Mouse (Mus musculus): ENCODE data around the gene Ntf5.
"Not testable (repeated sequence)": the region's sequence is repeated elsewhere in the genome, so short reads cannot be mapped to it uniquely, and the experiment has no call there.

Ntf5 gene

DNA sequence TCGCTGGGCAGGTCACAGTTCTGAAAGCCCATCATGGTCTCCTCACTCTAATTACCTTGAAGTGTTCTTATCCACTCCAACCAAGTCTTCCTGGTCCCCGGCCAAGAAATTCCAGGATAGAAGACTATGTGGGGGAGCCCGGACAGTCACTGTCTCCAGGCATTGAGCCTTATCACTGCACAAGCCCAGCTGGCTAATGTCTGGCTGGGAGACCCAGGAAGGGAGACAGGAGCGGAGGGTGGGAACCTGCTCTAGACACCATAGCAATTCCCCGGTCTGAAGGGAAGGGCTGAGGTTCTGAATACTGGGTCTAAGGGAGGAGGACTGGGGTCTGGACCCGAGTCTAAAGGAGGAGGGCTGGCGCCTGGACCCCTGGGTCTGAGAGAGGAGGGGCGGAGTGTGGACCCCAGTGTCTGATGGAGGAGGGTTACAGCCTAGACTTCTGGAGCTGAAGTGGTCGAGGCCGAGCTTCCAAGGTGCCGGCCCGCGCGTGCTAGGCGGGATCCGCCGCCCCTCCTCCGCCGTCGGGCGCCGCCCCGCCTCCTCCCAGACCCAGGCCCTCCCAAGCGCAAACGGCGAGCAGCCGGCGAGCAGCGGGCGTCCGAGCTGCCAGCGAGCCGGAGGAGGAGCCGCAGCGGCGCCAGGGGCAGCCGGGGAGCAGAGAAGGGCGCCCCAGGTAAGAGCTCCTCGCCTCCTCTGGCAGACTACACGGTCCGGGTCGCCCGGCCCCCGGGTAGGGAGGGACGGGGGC, at the start of gene Ntf5:
TSS of gene Ntf5 (plus strand) at position 583 of the 751 bp plus-strand sequence.
- DNase-seq: peak; percentile 41

DNA sequence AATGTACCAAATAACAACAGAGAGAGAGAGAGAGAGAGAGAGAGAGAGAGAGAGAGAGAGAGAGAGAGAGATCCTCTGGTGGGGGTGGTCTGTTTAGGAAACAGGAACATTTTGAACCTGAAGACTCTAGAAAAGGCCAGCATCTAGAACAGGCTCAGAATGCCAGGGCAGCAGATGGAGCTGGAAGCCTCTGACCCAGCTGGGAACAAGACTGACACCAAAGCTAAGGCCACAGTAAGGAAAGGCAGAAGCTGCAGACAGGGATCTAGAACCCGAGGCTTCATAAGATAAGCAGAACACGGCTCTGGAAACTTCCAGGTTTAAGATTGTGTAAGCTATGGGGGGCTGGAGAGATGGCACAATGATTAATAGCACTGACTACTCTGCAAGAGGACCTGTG, 49.5 kb upstream of the Ntf5 start:
- DNase-seq: no peak

DNA sequence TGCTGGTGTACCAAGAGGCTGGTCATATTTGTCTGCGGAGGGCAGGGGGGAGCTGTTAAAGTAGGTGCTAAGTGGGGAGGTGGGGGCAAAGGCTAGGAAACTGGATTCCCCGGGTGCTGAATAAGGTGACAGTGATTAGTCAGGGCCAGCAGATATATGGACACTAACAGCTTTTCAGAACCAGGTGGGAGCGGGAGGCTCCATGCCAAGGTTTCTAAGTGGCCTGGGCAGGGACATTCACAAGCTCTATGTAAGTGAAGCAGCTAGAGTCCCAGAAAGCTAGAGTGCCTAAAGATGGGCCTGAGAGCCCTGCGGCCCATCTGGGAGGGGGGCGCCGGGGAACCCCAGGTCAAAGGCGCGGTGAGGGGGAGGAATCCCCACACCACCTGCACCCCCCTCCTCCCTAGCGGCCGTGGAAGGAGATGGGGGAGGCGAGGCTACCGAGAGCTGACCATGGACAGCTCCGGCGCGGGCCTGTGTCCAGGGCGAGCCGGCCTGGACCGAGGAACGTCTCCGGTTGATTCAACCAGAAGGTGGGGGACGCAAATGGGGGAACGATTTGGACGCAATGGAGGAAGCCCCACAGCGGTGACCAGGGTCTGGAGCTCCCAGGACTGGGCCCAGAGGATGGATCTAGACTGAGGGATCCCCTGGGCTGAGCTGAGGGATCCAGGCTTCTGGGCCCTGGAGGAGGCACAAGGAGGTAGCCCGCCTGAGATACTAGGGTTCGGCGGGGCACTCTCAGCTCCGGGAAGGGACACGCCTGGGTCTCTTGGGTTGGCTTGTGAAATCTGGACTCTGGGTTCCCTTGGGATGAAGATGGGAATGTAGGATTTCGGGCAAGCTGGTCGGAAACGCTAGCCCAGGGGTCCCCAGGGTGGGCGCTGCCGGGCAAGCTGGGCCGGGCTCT, 47.5 kb upstream of the Ntf5 start:
- DNase-seq: no peak

DNA sequence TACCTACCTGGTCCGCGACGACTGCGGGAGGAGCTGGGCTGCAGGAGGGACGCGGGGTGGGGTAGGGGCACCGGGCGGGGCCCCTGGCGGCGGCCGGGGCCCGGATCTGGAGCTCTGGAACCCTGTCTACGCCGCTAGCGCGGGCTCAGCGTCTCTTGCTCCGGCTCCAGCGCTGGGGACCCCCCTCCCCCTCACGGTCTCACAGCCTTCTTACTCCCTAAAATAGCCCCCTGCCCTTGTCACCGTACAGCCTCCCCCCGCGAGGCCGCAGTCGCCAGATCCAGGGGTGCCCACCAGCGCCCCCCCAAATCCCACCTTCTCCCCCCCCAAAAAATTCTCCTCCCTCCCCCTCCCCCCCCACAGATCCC, 46.9 kb upstream of the Ntf5 start, which contains the start of gene Ppfia3:
TSS of gene Ppfia3 (minus strand) at position 368 of the 368 bp plus-strand sequence.
- DNase-seq: no peak

DNA sequence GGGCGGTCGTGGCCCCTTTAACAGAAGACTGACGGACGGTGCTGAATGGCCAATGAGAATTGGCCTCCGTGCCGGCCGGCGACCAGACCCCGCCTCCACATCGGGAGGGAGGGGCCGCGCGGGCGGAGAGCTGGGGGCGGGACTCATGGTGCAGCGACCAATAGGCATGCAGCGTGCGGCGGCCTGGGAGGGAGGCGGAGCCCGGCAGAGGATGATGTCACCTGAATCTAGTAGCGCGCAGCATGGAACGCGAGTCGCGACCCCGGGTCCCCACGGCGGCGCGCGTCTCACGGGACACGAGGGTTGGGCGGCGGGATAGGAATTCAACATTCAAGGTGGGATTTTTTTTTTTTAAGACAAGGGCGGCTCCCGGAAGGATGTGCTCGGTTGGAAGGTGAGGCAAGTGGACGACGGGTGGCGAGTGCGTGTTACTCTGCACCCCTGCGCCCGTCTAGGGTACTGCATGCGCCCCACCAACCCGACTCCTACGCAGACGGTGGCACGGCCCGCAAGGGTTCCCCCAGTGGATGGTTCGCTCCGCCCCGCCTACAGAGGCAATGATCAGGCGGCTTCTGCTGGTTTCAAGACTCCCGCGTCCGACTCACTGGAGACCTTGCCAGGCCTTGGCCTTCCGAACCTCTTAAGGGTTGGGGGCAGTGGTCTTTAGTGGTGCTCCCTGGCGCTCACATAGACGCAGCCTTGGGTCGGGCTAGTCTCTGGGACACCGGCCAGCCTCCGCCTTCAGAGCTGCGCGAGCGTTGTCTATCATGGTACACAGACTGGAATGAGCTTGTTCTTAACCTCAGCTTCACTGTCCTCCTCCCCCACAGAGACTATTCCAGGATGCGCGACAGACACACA, 46.2 kb upstream of the Ntf5 start:
- DNase-seq: peak; percentile 99

DNA sequence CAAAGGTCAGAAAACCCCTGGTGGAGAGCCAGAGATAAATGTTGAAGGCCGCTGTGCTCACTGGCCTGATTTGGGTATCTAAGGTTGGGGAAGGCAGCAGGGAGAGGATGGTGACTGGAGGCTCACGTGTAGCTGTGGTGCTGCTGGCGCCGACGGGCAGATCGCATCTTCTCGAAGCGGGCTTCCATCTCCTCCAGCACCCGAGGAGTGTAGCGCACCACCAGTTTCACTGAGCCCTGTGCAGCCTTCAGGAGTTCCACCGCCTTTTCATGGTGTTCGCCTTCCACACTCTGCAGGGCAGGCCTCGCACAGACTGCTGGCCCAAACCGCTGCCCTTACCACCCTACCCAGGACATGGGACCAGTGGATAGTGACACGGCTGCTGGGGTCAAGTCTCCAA, 45.3 kb upstream of the Ntf5 start:
- DNase-seq: no peak

DNA sequence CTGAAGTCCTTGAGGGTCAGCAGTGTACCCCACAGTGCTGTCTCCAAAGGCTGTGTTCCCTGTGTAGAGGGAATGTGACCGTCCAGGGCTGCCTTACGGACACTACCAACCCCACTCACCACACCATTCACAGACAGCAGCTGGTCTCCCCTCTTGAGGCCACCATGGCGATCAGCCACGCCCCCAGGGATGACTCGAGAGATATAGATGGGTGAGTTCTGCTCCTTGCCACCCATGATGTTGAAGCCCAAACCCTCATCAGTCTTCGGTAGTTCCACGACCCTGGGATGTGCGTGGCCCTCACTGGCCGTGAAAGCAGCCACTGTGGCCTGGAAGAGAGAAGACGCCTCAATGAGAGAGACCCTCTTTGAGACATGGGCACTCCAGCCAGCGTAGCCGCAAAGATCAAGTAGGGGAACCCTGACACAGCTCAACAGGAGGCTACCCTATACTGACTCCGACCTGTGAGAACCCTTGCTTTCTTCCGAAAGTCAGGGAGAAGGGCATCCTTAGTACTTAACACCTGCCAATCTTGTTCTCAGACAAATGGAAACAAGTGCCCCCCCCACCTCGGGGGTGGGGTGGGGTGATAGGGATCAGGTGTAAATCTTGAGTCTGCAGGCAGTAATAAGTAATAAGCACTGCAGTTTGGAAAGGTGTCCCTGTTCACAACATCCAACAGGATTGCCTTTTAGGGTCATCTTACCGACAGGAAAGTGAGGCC, 44.3 kb upstream of the Ntf5 start:
- DNase-seq: no peak

DNA sequence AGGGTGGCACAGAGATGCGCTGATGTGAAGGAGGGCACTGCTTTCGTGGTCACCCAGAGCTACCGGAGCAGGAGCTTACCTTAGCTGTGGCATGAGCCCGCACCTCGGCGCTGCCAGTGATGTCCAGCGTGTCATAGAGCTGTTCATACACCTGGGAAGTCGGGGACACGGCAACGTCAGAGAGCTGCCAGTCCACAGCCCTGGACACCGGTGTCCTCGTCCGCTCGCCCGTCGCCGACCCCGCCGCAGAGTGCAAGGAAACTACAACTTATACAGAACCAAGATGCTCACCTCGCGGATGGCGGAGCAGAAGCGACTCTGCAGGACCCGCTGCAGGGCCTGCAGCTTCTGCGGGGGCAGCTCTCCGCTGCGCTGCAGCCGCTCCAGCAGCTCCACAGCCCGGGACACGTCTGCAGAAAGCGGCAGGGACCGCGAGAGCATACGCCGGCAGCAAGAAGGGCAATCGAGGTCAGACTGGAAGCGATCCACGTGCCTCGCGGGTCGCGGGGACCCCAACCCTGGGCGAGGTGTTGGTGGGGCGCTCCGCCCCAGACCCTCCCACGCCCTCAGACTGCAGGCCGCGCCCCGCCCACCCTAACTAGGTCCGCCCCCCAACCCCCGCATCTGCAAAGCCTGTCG, 43.5 kb upstream of the Ntf5 start:
- DNase-seq: no peak

DNA sequence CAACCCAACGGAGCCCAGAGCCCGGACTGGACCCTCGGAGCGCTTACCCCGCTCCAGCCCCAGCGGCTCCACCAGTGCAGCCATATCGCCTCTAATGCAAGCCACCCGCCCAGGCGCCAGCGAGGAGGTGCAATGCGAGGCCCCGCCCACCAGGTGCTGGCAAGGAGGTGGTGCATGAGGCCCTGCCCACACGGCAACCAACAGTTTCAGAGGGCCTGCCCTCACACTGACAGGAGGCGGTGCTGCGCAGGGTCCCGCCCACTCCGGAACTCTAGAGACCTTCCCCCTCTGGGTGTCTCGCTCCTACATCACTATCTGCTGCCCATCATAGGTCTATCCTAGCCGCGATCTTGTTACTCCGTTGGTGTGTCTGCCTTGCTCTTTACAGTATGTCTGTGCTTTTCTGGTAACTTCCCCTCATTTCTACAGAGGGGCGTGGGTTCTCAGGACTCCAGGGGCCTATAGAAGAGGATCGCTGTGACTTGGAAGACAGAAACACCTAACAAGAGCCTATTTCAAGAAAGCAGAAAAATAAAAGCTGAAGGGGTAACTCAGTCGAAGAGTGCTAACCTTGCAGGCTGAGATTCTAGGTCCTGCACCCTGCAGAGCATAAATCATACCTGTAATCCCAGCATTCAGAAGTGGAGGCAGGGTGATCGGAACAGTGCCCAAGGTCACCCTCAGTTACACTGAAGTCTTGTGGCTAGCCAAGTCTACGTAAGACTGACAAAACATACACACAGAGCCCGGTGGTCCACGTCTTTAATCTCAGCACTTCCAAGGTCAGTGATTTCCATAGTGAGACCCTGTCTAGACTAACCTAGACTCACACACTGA, 42.8 kb upstream of the Ntf5 start, which contains the start of gene Lin7b:
TSS of gene Lin7b (minus strand) at position 109 of the 837 bp plus-strand sequence.
- DNase-seq: peak; percentile 97

DNA sequence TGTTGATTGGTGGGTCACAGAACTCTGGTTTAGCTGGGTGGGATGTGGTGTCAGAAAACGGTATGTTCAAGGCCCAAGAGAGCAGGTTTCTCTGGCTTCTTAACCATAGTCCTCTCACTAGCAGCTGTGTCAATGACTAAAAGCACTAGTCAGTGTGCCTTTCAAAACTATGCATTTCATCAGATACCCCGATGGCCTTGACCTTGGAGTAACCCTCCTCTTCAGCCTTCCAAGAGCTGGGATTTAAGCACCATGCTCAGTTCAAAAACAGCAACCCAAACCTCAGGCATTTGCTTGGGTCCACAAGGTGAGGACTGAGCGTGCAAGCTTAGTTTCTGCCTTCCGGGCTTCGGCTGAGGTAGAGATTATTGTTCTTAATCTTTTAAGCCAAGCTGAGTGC, 41.1 kb upstream of the Ntf5 start:
- DNase-seq: no peak

DNA sequence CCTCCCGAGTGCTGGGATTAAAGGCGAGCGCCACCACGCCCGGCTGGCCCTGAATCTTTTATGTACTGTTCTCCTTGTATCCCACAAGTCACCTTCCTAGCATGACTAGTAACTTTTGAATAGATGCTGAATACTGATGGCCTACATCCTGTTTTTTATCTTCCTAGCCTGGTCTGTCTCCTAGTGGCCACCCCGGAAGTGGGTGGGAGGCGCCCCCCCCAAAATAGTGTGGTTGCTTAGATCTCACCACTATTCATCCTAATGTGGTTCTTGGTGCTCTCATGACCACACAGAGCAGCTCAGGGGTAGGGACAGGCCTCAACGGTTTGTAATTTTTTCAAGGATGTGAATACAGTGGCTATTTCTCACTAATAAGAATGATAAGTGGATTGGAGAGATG, 38.9 kb upstream of the Ntf5 start:
- no peak for DNase-seq

DNA sequence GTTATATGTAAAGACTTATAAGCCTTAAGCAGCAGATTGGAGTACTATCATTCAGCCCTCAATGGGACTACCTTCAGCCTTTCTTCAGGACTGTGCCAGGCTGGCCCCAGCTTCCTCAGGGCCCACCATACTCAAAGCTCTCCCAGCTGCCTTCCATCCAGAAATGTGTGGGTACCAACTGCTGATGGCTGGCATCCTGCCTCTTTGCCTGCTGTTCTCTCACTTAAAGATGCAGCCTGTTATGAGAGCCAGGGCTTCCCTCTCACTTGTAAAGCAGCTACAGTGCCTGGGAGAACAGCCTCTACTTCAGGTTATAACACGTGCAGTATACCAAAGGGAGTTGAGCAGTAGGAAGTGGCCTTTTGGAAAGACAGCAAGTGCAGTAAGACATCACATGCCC, 37.4 kb upstream of the Ntf5 start:
- DNase-seq: no peak

DNA sequence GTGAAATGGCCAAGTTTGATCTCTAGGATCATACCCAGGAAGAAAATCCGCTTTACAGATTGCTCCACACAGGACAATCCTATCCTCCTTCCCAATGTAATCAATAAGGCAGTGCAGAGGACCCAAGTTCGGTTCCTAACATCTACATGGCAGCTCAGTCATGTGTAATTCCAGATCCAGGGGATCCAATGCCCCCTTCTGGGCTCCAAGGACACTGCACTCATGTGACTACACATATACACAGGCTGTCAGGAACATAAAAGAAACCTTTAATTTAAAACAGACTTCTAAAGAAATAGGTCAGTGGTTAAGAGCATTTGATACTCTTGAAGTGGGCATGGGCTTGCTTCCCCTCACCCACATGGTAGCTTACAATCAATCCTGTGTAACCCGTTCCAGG, 27.4 kb upstream of the Ntf5 start:
- DNase-seq: no peak

DNA sequence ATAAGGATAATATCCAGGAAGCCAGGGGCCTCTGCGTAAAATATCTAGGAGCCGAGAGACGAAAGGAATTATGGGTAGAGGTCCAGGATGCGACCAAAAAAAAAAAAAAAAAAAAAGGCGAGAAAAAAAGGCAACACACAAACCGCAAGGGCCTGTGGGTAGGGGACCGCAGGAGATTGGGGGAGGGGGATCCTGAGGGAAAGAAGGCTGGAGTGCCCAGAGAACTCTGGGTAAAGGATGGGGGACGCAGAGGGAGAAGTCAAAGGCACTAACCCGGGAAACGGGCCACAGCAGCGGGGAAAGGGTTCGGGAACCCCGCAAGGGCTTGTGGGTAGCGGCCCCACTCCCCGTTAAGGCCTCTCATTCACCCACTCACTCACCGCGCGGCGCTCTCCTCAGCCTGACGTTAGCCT, 18.4 kb upstream of the Ntf5 start:
- no peak for DNase-seq

DNA sequence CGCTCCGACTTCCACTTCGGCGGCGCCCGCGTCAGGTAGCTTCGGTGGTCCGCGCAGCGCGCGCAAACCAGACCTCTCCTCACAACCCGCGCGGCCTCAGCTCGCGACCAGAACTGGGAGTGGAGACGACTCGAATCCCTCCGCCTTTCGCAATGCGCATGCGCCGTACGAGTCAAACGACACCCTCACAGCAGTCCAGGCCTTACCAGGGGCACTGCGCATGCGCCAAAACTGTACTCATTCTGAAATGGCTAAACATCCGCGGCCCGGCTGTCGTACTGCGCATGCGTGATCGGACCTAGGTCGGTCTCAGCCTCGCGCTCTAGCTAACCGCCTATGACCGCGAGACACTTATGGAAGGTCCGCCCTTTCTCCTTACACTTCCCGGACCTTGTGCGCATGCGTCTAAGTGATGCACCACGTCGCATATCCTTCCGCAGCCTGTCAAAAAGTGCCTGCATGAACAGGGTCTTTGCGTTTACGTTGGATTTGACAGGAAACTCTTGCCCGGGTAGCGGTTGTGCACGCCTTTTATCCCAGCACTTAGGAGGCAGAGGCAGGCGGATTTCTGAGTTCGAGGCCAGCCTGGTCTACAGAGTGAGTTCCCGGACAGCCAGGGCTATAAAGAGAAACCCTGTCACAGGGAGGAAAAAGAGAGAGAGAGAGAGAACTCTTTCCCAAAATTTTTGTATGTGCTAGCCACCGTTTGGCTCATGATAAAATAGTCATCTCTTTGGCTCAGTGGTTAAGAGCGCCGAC, 17.7 kb upstream of the Ntf5 start, which contains the start of gene Snrnp70:
TSS of gene Snrnp70 (minus strand) at position 165 of the 759 bp plus-strand sequence.
- peak; percentile 100 for DNase-seq

DNA sequence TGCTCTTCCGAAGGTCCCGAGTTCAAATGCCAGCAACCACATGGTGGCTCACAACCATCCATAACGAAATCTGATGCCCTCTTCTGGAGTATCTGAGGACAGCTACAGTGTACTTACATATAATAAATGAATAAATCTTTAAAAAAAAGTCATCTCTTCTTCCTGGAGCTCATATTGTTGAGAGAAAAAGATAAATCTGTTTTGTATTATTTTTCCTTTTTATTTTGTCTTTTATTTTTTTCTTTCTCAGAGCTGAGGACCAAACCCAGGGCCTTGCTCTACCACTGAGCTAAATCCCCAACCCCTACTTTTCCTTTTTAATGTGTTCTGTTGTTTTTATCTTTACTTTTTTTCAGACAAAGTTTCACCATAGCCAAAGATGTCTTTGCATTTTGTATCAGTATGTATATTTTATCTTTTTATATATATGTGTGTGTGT, 17.1 kb upstream of the Ntf5 start:
- DNase-seq: not testable (repeated sequence)

DNA sequence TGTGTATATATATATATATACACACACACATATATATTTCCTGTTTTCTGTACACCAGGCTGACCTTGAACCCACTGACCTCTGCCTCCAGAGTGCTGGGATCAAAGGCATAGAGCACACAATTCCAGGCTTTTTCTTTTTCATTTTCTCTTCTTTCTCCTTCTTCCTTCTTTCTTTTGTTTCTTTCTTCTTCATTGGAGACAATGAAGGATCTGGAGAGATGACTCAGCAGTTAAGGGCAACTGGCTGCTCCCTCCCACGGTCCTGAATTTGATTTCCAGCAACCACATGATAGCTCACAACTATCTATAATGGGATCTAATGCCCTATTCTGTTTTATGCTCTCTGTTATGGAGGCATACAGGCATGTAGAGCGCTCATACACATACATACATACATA, 16.7 kb upstream of the Ntf5 start:
- DNase-seq: no peak

DNA sequence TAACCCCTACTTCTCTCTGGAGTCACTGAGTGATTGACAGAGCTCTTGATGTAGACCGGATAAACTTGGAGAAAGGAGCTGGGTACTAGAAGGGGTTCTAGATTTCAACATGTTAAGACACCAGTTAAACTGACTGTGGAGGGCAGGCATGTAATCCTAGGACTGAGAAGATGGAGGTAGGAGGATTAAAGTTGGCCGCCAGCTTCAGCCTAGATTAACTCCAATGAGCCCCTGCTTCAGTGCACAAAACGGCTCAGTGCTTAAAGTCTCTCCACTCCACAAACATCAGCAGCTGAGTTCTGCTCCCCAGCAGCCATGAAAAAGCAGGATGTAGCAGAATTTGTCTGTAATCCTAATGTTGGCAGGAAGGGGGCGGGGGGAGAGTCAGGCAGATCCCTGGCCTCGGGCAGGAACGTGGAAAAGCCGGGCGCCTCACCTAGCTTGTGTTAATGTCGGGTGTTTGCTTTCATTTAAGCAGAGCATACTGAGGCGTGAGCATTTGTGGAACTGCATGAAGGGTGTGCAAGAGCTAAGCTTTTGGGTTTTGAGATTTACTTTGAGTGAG, 11.9 kb upstream of the Ntf5 start:
- no peak for DNase-seq

DNA sequence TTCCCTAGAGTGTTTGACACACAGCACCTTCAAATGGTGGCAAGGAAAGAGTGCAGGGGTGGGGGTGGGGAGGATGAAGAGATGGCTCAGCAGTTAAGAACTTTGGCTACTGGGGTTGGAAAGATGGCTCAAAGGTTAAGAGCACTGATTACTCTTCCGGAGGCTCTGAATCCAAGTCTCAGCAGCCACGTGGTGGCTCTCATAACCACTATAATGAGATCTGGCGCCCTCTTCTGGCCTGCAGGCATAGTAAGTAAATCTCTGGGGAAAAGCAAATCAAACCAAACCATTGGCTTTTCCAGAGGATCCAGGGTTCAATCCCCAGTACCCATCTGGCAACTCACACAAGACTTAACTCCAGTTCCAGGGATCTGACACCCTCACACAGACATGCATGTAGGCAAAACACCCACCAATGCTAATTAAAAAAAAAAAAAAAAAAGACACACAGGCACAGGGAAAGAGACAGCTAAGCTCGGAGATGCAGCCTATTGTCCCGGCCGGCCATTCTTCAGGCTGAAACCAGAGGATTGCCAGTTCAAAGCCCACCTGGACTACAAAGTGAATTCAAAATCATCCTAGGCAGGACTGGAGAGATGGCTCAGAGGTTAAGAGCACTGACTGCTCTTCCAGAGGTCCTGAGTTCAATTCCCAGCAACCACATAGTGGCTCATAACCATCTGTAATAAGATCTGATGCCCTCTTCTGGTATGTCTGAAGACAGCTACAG, 9.8 kb upstream of the Ntf5 start:
- DNase-seq: peak; percentile 89

Measured in thymus, postnatal 4 days (tissue).